Mouse (Mus musculus) spleen, postnatal 4 days (tissue): ENCODE measurements around the gene Fgfr2.

Experiments used
- DNase-seq, 2 experiments: peaks; one replicate each; pipeline ENCODE4 v3.0.0; 2022; ENCODE audit warnings: low spot score in 2 of 2

Gene Fgfr2

DNA sequence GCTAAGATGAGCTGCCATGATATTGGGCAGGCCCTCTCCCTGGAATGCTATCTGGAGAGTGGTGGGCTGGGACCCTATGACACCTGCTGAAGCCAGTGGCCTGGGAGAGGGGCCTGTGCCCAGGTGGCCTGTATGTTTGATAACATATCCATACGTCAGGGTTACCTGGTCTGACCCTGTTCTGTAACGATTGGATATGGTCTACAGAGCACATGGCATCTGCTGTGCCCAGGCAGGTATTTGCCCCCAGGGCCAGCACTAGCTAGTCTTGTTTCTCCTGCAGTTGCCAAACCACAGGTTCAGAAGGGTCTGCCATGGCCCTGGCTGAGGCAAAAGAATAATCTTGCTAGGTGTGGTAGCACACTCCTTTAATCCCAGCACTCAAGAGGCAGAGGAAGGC lies 429.6 kb downstream of the Fgfr2 start:
- DNase-seq: no peak

DNA sequence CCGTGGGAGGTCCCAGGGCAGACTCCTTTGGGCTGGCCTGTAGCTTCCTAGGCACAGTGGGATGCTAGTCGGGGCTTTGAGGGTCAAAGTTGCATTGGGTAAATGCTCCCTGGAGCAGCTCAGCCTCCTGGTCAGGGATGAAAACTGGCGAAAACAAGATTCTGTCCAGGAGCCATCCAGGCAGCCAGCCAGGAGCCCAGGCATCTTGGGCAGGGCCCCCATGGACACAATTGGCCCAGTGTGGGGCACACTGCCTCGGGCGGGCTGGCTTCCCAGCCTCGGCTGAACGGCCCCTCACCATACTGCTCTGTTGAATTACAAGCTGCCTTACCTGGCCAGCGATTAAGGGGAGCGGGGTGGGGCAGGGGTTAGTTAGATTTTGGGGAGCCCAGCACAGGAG lies 430.4 kb downstream of the Fgfr2 start:
- no peak for DNase-seq

DNA sequence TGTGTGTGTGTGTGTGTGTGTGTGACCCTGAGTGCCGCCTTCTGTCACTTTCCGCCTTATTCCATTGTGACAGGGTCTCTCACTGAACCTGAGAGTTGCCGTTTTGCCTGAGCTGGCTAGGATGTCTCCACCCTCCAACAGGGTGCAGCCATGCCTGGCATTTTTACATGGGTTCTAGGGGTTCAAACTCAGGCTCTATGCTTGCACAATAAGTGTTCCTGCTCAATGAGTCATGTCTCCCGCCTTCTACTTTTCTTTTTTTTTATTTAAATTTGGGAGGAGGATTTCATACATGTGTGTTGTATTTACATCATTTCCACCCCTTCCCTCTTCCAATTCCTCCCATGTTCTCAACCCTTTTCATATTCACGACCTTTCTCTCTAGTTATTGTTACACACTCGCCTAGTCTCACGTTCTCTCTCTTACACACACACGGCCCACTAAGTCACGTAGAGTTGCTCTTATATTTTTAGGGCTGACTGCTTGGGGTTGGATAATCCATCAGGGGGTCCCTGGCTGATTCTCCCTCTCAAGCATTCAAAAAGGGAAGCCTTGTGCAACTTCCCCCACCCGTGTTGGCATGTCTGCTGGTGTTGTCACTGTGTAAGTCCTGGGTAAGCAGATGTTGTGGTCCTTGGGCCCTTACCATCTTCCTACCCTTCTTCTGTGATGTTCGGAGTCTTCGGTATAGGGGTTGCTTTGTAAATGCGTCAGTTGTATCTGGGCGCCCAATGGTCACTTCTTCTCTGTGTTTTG lies 432.3 kb downstream of the Fgfr2 start:
- DNase-seq: no peak

DNA sequence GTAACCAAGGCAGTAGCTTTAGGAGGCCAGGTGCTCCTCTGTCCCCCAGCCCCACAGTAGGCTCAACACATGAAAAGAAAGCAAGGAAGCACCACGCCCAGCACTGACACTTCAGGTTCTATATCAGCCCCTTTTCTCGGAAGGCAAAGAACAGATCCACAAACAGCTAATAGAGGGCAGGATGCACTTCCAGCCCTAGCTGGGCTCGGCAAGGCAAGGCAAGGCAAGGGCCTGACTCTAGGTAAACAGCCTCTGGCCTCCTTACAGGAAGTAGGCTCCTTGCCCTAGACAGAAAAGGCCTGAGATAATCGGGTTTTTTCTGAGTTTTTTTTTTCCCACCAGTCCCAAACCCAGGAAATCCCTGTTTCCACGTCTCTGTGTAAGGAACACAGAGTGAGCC lies 433.4 kb downstream of the Fgfr2 start:
- no peak for DNase-seq

DNA sequence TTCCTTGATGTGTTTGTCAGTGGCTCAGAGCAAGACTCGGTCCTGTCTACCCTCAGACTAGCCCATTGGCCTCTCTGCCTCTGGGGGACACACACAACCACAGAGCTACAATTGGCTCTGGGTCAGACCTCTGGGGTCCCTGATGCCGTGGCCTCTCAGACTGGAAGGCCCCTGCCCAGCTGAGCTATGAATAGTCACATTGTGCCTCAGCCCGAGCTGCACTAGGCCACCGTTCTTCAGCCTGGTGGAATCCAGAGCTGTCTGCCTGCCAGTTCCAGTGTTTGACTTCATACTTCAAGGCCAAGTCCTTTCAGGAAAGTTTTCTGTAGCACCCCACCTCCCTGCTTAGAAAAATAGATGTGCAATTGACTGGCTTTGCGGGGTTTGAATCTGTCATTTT lies 434.4 kb downstream of the Fgfr2 start:
- no peak for DNase-seq

DNA sequence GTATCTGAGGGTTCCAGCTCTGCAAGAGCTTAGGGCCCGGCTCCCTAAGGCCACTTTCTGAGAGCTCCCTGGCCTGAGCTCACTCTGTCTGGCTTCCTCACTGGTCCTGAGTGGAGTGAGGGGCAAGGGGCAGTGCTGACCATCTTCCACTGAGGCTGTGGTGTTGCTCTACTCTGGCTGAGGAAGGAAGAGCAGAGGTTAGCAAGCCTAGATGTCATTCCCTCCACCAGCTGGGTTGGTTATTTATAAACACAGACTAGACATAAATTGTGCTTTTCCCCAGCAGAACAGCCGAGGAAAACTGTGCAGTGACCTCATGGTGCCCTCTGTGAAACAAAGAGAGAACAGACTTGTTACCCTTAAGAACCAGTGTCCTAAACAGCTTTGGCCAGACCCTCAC lies 435.3 kb downstream of the Fgfr2 start:
- no peak for DNase-seq

DNA sequence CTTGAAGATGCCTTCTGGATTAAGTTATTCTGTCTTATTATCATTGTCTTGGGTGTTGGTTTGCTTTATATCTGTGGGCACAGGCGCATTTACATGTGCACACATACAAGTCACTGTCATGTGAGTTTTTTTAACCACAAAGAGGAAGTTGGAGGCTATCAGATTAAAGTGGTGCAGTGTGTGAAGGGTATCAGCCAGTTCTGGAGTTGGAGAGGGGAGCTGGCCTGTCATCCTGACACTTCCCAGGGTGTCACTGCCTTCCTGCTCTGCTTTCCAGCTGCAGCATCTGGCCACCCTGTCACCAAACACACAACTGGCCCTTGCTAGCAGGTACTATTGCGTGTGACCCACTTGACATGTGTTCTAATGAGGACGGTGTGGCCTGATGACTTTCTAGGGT lies 436.6 kb downstream of the Fgfr2 start:
- DNase-seq: no peak

DNA sequence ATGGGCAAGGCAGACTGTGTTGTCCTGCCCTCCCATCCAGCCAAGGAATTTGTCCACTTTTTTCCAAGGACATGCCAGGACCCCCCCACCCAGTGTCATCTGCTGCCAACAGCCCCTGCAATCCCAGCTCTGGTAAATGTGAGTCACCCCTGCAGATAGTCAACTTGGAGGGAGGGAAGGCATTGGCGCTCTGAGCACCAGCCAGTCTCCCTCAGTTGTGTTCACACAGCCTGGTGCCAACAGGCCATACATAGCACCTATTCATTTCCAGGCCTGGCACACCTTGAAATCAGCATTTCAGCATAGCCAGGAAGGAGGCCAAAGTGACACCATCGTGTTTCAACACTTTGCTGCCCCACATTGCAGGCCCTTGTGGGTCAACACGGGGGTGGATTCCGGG lies 439.2 kb downstream of the Fgfr2 start:
- DNase-seq: no peak

DNA sequence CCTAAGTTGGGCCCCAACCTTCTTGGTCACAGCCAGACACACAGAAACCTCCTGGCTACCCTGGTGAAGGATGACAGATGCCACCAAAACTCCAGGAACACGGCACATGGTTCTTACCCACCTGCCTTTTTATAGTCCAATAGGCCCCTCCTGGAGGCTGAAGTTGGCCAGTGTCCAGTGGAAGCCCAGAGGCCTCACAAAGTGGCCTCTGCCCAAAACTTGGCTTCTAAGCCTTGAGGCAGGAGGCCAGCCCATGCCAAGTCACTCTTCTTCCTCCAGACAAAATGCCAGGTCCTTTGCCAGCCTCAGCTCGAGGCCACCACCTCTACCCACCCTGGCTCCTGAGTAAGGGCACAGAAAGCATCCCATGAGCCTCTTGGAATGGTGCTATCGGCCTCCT lies 440.2 kb downstream of the Fgfr2 start:
- DNase-seq: no peak

DNA sequence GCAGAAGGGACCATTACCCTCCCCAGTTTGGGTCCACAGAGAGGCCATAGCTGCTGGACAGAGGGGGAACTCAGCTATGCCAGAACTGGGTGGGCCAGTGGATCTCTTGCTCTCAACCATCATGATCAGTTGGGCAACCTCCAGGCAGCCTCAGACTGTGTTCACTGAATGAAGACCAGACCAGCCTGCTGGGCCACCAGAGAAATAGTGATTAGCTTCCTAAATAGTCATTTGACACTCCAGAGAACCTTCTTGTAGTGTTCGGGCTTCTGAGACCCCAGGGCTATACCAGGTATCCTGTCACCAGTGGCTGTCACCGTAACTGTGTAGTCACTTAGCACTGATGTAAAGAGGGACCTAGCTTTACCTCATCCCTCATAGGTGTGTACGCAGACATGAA lies 440.8 kb downstream of the Fgfr2 start:
- no peak for DNase-seq

DNA sequence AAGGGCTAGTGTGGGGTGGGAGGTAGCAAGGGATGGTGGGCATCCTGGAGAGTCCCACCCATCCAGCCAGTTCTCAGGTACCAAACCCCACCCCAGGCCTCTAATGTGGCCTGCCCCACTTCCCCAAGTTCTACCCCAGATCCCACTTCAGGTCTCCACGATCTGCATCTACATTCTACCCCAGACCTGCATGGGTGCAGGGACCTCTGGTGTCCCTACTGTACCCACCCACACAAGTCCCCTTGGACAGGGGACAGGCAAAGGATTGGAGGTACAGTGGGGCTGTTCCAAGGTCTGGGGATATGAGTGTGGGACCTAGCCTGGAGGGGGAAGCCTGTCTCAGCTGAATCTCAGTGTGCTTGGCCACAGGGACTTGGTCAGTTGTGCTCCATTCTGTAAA lies 441.3 kb downstream of the Fgfr2 start:
- DNase-seq: no peak

DNA sequence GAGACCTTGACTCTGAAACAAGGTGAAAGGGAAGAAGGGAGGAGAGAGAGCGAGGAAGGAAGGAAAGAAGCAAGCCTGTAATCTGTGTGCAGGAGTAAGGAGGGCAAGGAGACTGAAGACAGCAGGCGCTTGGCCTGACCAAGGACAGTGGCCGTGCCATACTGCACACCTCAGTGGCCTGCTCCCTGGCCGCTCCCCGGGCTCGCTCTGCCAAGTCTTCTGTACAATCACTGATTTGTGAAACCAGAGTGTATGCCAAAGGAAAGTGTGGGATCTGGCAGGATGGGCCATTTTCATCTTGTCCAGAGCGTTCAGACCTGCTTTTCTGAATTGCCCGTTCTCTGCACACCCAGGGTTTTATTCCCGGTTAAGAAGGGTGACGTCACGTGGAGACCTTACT lies 441.9 kb downstream of the Fgfr2 start:
- DNase-seq: no peak

DNA sequence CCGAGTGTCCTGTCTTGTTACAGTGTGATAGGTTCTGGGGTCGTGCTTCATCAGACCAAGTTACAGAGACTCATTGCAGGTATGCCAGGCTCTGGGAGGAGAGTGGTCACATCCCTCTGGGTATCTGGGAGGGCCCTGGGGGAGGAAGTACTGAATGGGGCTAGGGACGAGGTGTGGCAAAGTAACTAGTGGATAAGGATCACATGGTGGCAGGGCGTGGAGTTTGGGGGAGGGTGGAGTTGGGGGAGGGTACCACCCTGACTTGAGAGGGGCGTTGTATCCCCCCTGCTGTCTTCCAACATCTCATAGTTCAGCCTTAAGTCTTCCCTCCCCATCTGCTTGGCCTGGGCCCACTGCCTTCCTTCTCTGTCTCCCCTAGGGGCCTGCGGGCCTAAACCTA lies 443.6 kb downstream of the Fgfr2 start:
- DNase-seq: no peak

DNA sequence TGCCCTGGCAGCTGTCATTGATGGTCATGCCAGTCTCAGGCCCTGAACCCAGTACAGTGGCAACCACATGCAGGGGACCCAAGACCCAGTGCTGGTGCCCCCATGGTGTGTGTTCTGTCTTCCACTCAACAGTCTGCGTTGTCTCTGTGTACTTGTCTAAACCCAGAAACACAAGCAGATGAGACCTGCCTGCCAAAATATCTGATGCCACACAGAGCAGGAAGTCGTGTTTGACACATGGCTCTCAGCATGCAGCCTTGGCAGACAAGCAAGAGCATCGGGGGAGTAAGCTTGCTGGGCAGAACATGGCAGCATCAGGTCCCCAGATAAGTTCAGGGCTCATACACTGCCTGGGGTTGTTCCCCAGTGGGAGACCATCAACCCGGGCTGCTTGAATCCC lies 444.0 kb downstream of the Fgfr2 start:
- DNase-seq: no peak

DNA sequence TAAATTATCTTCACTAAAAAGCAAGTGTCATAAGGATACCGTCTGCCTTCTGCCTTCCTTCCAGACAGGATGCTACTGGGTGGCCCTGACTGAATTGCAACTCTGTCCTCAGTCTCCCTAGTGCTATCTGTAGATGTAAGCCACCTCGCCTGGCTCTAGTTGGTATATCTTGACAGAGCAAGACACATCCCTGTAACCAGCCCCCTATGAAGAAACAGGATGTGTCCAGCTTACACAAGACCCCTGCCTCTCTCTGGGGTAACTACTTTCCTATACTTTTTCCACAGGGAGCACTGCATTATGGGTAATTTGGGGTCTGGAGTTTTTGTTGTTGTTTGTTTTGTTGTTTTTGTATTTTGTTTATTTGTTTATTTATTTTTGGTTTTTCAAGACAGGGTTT lies 447.2 kb downstream of the Fgfr2 start:
- no peak for DNase-seq

DNA sequence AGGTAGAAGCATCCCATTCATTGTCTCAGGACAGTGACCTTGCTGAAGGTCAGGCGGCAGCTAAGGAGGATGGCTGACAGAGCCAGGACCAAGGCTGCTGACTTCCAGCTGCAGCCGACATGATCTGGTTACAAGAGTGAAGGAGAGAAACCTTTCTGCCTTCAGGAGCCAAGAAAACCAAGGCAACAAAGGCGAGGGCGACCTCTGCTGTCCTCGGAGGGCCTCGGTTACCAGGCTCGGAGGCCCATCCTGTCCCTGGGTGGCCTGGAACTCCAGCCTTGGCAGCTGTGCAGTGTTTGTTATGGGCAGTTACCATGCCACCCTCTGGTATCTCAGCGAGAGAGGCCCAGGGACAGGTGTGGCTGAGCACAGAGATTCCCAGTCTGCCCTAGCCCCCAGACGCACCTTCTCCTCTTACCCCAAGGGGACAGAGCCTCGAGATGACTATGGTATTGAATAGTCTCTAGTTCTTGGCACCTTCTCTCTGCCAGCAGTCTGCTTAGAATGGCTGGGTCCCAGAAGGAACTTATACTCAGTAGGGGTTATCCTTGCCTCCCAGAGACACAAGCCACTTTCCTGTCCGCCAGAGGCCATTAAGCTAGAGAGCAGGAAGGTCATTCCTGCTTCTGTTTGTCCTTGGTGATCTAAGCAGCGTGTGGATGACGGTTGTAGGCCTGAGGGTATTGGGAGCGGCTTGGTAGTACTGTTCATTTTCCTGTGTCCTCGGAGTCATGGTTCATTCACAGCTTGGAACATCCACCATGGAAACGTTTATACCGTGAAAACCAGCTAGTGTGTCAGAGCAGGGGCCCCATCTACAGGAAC lies 449.0 kb downstream of the Fgfr2 start:
- no peak for DNase-seq

DNA sequence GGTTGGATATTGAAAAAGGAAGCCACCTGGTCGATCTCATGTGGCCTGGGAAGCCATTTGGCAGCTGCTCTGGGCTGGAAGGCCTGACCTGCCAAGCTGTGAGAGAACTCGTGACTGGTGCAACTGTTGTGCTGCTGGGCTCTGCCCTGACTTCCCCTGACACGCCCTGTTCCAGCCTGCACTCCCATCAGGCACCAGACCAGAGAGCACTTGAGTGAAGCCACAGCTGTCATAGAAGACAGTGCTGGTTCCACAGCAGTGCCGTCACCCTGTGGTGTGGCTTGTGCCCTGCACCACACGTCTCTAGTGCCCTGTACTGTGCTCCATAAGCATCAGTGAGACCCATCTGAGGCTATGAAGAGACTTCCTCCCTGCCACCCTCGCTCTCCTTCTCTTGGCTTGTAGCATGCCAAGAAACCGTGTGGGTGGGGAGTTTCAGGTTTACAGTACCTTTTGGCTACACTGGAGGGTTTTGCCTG lies 450.6 kb downstream of the Fgfr2 start:
- DNase-seq: peak in 1 of 2 experiments; percentile 60

DNA sequence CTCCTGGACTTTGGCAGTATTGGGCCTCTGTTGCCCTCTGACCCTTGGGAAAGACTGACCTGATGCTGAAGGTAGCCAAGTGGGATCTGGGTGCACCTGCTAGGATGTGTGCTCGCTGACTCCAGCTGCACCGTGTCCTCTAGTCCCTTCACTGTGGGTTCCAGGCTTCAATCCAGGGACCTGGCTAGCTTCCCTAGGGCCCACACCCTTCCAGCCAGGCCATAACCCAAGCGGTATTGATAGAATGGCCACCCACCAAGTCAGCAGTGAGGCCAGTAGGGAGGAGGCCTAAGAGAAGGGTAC lies 452.3 kb downstream of the Fgfr2 start:
- no peak for DNase-seq

DNA sequence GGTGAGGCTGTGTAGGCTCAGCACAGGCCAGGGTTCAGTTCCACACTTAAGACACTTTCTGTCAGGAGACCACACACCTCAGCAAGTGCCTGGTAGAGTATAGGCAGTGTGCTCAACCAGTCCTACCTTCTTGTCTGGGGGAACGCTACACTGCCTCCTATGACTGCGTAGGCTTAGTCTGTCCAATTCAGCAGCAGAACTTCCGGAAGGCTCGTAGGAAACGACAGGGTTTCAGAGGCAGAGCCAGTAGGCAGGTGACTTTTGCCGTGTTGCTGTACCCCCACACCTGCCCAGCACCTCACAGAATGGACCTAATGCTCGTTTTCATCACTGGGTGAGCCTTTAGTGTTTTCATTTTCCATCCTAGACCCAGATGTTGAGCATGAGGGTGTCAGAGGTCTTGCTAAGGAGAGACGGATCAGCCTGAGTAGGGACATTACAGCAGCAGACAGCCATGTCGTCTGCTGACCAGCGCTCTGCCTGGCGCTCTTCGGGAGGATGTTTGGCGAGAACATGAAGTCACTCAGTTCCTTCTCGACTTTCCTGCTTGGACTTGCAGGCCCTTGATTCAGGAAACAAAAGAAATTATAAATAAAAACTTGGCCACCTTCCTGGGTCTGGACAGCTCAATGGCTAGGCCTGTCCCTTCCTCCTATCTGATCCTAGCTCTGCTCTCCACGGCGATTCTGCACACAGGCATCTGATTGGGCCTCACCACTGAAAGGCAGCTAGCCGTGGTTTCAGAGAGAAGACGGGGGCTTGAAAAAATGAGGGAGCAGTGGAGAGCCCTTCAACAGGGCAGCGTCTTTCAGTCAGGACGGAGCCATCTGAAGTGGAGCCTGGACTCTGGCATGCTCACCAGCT lies 452.9 kb downstream of the Fgfr2 start:
- no peak for DNase-seq

DNA sequence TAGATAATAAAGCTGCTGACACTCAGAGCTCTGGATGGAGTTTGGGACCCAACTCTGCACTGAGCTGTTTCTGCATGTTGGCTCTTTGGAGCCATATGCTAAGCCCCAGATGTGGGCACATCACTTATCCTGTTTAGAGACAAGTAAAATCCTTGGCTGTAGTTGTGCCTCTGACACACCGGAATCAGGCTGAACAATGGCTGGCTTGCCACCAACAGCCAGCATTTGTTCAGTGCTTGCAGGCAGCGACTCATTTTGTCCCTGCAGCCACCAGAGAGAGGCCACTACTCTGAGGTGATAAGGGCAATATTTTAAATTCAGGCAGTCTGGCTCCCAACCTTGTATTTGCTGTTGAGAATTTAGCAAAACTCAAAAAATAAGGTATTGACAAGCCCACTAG lies 454.5 kb downstream of the Fgfr2 start:
- DNase-seq: no peak

DNA sequence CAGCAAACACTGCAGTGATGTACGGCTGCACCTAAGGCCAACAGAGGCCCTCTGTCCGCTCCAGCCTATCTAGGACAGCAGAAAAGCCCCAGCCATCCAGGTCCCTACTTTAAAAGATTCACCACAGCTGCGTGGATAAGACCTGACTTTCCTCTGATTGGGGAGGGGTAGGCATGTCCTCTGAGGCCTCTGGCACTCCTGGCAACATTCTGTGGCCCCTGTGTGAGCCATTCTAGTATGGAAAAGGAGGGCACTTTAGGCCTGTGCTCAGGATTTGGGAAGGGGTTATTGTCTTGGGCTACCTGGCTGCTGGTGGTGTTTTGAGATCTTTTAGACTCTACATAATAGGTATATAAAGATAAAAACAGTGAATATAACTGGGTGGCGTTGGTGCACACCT lies 456.6 kb downstream of the Fgfr2 start:
- no peak for DNase-seq

DNA sequence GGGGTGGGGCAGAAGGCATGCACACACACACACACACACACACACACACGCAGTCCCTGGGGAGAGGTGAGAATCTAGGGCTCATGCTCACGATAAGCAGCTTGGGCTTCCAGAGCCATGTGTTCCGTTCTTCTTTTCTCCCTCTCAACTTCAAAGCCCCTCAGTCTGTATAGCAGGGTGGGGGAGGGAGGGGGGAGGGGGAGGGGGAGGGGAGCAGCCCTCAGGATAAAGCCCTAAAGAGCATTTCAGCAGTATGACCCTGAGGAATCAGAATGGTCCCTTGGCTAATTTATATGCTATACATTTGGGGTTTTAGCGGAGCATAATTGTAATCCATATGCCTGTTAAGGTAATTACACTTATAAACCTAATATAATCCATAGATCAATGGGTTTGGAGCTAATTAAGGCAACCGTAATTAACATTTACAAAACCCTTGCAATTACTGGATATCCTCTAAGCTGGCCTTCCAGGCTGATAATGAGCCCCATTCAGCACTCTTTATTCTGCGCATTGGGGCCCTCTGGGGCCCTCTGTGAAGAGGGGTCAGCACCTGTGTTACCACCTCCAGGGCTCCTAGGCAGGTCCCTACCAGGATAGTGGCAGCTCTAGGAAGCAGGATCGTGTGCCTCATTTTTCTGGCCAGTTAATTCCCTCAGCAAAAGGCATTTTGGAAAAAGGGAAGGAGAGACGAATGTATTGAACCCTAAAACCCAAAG lies 457.3 kb downstream of the Fgfr2 start:
- no peak for DNase-seq
